Mouse (Mus musculus) embryonic facial prominence, embryonic 12.5 days (tissue): ENCODE results near the gene Gsdma3. TPM values are rescaled to one million over a fixed set of nuclear protein-coding genes. Genes with fewer than 3 reads are reported as not detected.

Experiments
- ATAC-seq: fragments of 200-750 bp; cut with Nextera tagmentation; 2 replicates; pipeline ENCODE4 v1.8.0; 2017; ENCODE audit not compliant: insufficient number of reproducible peaks, insufficient read depth, low FRiP score, low TSS enrichment
- H3K27ac ChIP-seq: fragments of 300-500 bp; sonication (generic); 2 replicates; pipeline ENCODE4 v1.5.1; 2016; ENCODE audit warnings: mild to moderate bottlenecking
- H3K27me3 ChIP-seq: fragments of 300-500 bp; sonication (generic); 2 replicates; pipeline ENCODE4 v1.6.1; 2016; ENCODE audit warnings: mild to moderate bottlenecking, moderate library complexity
- H3K36me3 ChIP-seq: fragments of 300-500 bp; sonication (generic); 2 replicates; pipeline ENCODE4 v1.6.1; 2016; ENCODE audit warnings: mild to moderate bottlenecking
- H3K4me1 ChIP-seq: fragments of 300-500 bp; sonication (generic); 2 replicates; pipeline ENCODE4 v1.6.1; 2016
- H3K4me2 ChIP-seq: fragments of 300-500 bp; sonication (generic); replicated peaks from 2 replicates; pipeline ENCODE4 v1.6.1; 2016; ENCODE audit warnings: mild to moderate bottlenecking, moderate library complexity
- H3K4me3 ChIP-seq: fragments of 300-500 bp; sonication (generic); 2 replicates; pipeline ENCODE4 v1.5.1; 2016; ENCODE audit warnings: mild to moderate bottlenecking
- H3K9ac ChIP-seq: fragments of 300-500 bp; sonication (generic); 2 replicates; pipeline ENCODE4 v1.6.1; 2016; ENCODE audit warnings: mild to moderate bottlenecking, moderate library complexity
- H3K9me3 ChIP-seq: fragments of 300-500 bp; sonication (generic); 2 replicates; pipeline ENCODE4 v1.6.1; 2016; ENCODE audit warnings: mild to moderate bottlenecking, moderate library complexity
- WGBS: fragments of 180-500 bp; shearing (Covaris S2); methylation state at CpG from one replicate; pipeline ENCODE4 v1.1.7; 2016; 5-methylcytosine and 5-hydroxymethylcytosine counted together
- polyA plus RNA-seq: library from polyadenylated mRNA; unstranded; fragments of >200 nt; fragmentation: Nextera tagmentation; extraction: Ambion mirVana; gene quantifications from 2 replicates; pipeline ENCODE4 v1.2.1, GENCODE M21; 2016

The Gsdma3 gene
- polyA plus RNA-seq, 1 experiment from 2014 or later = not detected

DNA sequence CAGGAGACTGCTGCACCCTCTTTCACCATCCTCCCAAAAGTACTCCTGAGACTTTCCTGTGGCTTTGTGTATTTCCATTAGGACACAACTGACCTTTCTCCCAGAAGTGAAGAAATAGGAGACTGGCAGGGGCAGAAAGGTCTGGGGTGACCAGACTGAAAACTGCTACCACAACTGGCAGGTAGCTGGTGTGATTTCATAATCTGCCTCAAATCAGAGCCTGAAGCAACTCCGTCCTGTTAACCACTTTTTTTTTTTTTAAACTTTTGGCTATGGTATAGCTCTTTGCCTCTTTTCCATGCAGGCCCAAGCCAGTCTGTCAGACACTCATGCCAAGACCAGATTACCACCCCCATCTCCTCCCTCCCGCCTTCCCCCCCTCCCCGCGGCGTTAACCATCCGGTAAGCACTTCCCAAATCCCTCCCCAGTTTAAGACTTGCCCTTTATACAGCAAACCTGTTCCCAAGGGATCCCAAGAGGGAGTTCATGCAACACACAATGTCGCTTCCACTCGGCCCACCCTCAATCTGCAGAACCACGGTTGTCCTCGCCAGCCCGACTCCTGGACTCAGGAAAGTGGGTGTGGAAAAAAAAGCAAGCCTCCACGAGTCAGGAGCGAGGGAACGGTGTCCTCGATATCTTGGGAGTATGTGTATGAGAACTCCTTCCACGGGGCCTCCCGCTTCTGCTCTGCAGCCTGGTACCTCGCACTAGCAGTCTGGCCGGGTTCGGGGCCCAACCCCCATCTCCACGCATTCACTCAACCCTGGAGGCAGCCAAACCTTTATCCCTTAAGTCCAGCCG lies 39.9 kb upstream of the Gsdma3 start:
- Histone ChIP-seq H3K36me3 (peaks cover 24% of the 10 kb centered on the region), H3K4me1 (peaks cover 32% of the 10 kb centered on the region), H3K9ac (peak overlapping the region; percentile 64), H3K4me3 (peak overlapping the region; percentile 66), H3K27ac (peak overlapping the region; percentile 69; the same call in 1 of the 2 replicates), H3K27me3 (no peaks in the 10 kb centered on the region), H3K9me3 (no peaks in the 10 kb centered on the region), H3K4me2 (peak overlapping the region; percentile 89)
- ATAC-seq = 0 out of 2 replicates have a peak, but pooled peaks have one; percentile 14
- WGBS = 1% methylated on average over 22 of the region's 22 CpGs

DNA sequence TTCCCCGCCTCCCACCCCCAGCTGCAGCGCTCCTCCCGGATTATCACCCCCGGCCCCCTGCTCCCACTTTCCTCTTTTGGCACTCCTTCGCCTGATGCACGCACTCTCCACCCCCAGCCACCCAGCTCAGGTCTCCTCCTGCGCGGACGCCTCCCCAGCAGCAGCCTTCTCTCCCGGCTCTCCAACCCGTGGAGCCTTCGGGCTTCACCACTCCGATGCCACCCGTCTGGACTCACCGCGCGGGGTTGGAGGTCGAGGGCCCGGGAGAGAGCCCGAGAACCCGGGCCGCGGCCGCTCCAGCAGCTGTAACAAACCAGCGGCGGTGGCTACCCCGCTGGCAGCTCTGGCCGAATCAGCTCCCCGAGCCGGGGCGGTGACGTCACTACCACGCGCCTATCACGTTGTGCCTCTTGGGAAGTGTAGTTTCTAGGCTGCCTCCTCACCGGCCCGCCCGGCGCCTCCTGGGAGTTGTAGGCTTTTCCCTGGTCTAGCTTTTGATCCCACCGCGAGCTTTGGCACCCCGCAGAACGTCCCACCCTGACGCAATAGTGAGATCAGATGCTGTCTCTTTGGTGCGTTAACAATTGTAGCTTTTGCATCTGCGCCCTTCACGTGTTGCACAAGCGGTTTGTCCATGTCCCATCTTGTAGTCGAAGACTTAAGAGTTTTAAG lies 39.1 kb upstream of the Gsdma3 start, which contains the start of gene Ormdl3:
Ormdl3 (minus strand) TSS at position 477 of the 672 bp plus-strand sequence.
- Histone ChIP-seq H3K36me3 (peaks cover 17% of the 10 kb centered on the region), H3K4me1 (peaks cover 32% of the 10 kb centered on the region), H3K4me3 (peak within 1 kb of the TSS; percentile 66), H3K27me3 (no peaks in the 10 kb centered on the region), H3K4me2 (peak within 1 kb of the TSS; percentile 89), H3K27ac (peak within 1 kb of the TSS; percentile 69), H3K9ac (peak within 1 kb of the TSS; percentile 64), H3K9me3 (no peaks in the 10 kb centered on the region)
- ATAC-seq = peak; percentile 90
- whole genome bisulfite sequencing = 1% methylated on average over 49 of the region's 49 CpGs

DNA sequence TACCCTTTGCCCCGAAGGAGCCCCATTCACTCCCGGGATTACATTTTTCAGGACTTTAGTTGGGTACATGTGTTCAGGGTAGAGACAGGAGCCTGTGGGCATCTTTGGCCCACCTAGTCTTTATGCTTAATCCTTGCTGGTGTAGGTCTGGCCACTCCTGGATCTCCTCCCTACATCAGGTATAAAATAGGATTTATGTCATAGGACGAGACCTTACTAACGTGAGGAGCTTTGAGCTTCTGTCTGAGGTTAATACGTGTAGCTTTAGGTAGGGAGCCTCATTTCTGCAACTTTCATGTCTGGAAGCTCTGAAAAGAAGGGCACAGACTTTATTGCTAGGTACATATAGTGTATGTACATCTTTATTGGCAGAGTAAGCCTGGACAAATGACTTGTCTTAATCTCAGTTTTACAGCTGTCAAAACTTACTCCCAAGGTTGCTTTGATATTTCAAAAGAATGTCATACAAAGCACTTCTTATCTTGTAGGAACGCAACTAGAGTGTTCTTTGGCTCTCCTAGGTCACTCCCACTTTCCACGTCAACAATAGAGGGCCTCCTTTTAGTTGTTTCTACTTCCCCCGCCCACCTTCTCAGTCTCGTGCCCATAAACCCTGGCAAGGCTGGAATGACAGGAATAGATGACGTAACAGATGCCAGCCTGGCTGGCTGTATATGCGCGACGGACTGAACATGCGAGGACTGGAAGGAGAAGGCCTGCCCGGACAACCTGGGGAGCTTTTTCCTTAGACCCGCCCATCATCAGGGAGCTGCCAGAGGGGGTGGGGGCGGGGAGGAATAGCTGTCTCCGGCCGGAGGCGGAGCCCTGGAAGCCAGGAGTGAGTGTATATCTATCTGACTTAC lies 38.2 kb upstream of the Gsdma3 start:
- no peak for ATAC-seq
- Histone ChIP-seq H3K4me3 (peak overlapping the region; percentile 66), H3K27ac (peak overlapping the region; percentile 68), H3K9me3 (no peaks in the 10 kb centered on the region), H3K36me3 (peaks cover 8% of the 10 kb centered on the region), H3K27me3 (no peaks in the 10 kb centered on the region), H3K4me2 (peak overlapping the region; percentile 89), H3K9ac (peak overlapping the region; percentile 41), H3K4me1 (peaks cover 32% of the 10 kb centered on the region)
- WGBS = 7% methylated on average over 20 of the region's 20 CpGs

DNA sequence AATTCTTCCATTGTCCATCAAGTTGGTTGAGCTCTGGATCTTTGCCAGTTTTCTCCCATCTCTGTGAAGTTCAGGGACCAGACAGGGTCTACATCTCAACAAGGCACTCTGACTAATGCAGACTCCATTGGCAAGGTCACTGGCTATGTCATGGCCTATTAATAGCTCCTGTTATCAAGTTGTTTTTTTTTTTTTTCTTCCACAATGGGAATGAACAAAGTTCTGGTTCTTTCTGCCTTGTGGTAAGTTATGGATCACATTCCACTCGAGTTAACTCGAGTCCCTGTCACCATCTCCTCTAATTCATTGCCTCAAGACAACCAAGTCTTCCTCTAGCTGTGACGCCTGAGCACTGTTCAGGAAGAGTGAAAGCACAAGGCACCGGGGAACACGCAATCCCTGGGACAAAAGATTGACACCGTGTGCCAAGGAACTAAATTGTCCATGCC lies 37.3 kb upstream of the Gsdma3 start:
- WGBS = 57% methylated on average over 6 of the region's 6 CpGs
- H3K27me3 ChIP-seq = no peaks in the 10 kb centered on the region
- H3K36me3 ChIP-seq = no peaks in the 10 kb centered on the region
- H3K9me3 ChIP-seq = no peaks in the 10 kb centered on the region
- no peak overlapping the region for H3K9ac ChIP-seq
- H3K4me3 ChIP-seq = no peak overlapping the region
- H3K27ac ChIP-seq = no peak overlapping the region
- no peak for ATAC-seq
- H3K4me1 ChIP-seq = peaks cover 32% of the 10 kb centered on the region
- H3K4me2 ChIP-seq = no peak overlapping the region

DNA sequence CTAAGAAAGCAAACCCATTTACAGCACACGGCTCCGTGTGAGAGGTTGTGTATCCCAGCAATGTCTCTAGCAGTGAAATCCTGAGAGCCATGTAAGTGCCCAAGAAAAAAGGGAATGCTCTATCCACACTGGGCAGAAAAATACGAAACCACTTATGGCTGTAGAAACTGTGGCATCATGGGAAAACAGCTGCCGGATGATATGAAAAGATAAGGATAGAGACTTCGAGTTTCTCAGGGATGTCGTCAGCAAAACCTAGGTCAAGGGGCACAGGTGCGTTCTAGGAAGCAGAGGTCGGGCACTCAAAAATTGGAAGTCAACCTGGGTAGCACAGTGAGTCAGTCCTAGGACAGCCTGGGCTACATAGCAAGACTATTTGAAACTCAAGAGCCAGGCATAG lies 36.9 kb upstream of the Gsdma3 start:
- 80% methylated on average over 8 of the region's 8 CpGs for WGBS
- H3K4me3 ChIP-seq = no peak overlapping the region

DNA sequence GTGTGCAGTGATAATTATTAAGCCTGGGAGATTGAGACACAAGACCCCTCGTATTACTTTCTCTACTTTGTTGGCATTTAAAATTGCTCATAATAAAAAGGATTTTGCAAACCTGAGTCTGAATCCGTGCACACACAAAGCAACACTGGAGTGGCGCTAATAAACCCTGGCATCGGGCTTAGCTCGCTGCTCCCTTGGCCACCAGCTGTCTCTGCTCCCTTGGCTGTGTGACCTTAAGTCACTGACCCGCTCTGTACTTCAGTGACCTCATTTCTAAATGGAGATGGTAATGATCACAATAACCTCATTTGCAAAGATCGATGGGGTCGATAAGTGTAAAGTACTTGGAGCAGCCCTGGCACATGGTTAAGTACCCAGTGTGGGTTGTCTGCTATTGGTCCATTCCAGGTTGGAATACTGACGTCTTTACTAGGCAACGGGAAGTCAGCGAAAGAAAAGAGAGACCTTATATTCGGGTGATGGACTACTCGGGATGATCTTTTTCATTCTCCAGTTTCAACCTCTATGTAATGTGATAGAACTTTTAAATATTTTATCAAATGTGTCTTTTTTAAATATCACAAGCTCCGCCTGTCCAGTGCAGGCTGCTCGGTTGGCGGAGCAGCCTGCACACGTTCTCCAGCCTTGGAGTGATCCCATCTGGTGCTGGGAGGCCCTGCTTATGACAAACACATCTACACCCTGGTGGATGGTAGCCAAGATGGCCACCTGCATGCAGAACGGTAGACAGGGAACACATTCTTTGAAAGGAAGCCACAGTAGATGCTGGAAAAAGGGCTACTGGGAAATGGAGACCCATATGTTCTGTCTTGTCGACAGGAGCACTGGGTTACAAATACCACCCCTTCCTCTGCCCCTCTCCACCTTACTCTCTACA lies 35.4 kb upstream of the Gsdma3 start:
- no peak overlapping the region for H3K9ac ChIP-seq
- no peak overlapping the region for H3K4me3 ChIP-seq
- no peak overlapping the region for H3K4me2 ChIP-seq
- H3K36me3 ChIP-seq = no peaks in the 10 kb centered on the region
- WGBS = 74% methylated on average over 19 of the region's 19 CpGs
- H3K4me1 ChIP-seq = peaks cover 22% of the 10 kb centered on the region
- no peaks in the 10 kb centered on the region for H3K27me3 ChIP-seq
- ATAC-seq = no peak
- no peak overlapping the region for H3K27ac ChIP-seq
- no peaks in the 10 kb centered on the region for H3K9me3 ChIP-seq

More for the DNA sequence above, 36.9 kb upstream of the Gsdma3 start:
- no peaks in the 10 kb centered on the region for H3K9me3 ChIP-seq
- H3K4me1 ChIP-seq = peaks cover 32% of the 10 kb centered on the region
- H3K27me3 ChIP-seq = no peaks in the 10 kb centered on the region
- no peak overlapping the region for H3K4me2 ChIP-seq
- H3K36me3 ChIP-seq = no peaks in the 10 kb centered on the region
- H3K27ac ChIP-seq = no peak overlapping the region
- no peak overlapping the region for H3K9ac ChIP-seq
- ATAC-seq = no peak

DNA sequence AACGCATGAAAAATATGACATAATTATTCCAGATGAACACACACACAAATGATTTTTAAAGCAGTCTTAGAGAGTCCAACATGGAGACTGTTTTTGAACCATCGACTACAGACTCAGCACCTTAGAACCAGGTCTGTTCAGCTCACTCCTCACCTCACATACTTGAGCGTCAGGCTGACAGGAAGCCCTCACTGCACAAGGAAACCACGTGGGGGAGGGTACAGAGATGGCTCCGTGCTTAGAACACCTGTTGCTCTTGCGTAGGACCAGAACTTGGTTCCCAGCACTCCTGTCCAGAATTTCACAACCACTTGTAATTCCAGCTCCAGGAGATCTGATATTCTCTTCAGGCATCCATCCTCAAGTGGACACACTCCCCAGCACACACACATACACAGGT lies 31.1 kb upstream of the Gsdma3 start:
- Histone ChIP-seq H3K4me1 (no peaks in the 10 kb centered on the region), H3K9ac (no peak overlapping the region), H3K4me2 (no peak overlapping the region), H3K9me3 (no peaks in the 10 kb centered on the region), H3K4me3 (no peak overlapping the region), H3K36me3 (no peaks in the 10 kb centered on the region), H3K27me3 (peaks cover 18% of the 10 kb centered on the region), H3K27ac (no peak overlapping the region)
- ATAC-seq = no peak
- 75% methylated on average over 6 of the region's 6 CpGs for WGBS

DNA sequence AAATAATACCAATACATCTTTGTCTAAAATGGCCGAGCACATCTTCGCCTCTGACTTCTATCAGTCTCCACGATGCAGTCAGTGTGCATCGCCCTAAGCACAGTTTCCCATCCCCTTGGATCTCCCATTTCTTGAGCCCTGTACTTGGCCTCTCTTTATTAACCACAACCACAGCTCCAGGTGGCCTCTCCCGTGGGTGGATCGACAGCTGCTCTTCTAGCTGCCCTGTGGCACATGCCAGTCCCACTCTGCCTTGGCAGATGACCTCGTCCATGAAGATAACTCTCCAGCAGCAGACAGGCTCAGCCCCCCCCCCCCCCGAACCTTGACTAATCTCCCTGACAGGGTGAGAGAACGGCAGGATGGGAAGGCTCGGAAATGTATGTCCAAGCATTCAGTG lies 30.7 kb upstream of the Gsdma3 start:
- Histone ChIP-seq H3K27ac (no peak overlapping the region), H3K4me3 (no peak overlapping the region), H3K4me1 (no peaks in the 10 kb centered on the region), H3K9me3 (no peaks in the 10 kb centered on the region), H3K36me3 (no peaks in the 10 kb centered on the region), H3K27me3 (peaks cover 23% of the 10 kb centered on the region), H3K4me2 (no peak overlapping the region), H3K9ac (no peak overlapping the region)
- WGBS = 74% methylated on average over 10 of the region's 10 CpGs
- ATAC-seq = no peak

DNA sequence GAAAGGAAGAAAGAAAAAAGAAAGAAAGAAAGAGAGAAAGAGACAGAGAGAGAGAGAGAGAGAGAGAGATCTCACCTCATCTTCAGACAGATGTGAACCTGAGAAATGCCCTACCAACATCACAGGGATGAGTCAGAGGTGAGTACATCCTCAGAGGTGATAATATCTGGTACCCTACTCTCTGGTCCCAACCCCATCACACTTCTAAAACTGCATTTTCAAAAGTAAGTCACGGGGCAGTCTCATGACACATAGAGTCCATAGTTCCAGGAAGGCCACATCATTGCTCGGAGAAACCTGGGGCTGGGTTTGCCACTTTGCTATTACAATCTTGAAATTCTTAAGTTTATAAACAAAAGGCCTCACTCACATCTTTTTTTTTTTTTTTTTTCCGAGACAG lies 30.2 kb upstream of the Gsdma3 start:
- H3K36me3 ChIP-seq = no peaks in the 10 kb centered on the region
- H3K9me3 ChIP-seq = no peaks in the 10 kb centered on the region
- H3K4me3 ChIP-seq = no peak overlapping the region
- ATAC-seq = no peak
- no peak overlapping the region for H3K4me2 ChIP-seq
- no peak overlapping the region for H3K9ac ChIP-seq
- H3K27me3 ChIP-seq = peaks cover 28% of the 10 kb centered on the region
- WGBS = 83% methylated on average over 3 of the region's 3 CpGs
- H3K4me1 ChIP-seq = no peaks in the 10 kb centered on the region
- no peak overlapping the region for H3K27ac ChIP-seq

DNA sequence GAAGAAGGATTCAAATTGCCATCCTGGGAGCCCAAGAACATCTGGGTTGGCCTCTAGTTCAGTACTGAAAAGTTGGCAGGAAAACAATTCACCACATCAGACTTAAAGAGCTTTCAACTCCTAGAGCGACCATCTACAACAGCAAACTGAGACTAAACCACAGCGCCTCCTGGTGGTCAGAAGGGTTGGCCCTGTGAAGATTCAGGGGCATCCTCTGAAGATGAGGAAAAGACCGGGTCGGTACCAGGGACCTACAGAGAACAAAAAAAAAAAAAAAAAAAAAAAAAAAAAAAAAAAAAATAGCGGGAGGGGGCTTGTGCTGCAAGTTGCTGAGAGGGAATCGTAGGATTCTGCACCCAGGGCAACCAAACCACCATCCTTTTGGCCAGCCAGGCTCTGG lies 28.8 kb upstream of the Gsdma3 start:
- Histone ChIP-seq H3K36me3 (no peaks in the 10 kb centered on the region), H3K9ac (no peak overlapping the region), H3K4me1 (peaks cover 6% of the 10 kb centered on the region; the same call in 1 of the 2 replicates), H3K27me3 (peaks cover 38% of the 10 kb centered on the region), H3K4me3 (no peak overlapping the region), H3K4me2 (no peak overlapping the region), H3K9me3 (no peaks in the 10 kb centered on the region), H3K27ac (no peak overlapping the region)
- WGBS = 43% methylated on average over 5 of the region's 6 CpGs
- ATAC-seq = no peak
